Comparison of ENCODE assay signal across 24 mouse cellular contexts in the genomic region with DNA sequence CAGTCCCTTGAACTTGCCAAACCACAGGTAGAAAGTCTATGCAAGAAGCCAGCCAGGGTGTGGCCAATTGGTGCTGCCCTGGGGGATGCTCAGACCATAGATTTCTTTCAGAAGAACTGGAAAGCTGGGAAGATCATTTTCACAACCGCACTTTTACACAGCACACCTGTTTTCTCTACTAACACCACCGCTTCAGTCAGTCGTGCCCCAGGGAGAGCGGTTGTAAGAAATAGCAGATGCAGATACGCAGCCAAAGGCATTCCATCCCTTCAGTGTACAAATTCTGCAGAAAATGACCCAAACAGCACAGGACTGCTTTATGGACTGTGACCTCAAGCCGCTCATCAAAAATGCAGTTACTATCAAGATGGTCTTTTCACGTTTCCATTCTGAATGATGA.
DNase-seq lines count a peak whose midpoint lies in the region; ATAC-seq and TF ChIP-seq lines count a peak whose summit lies in the region.
"Had no signal": no experiment of that assay in that cellular context is flagged by ENCODE, and none has a peak within 500 bp of the region (broad histone marks: within the 10 kb centered on the region; RNA-seq: fewer than 3 reads in every experiment).

No protein-coding gene starts in this region.

- no peak overlapping the region for H3K9ac ChIP-seq in embryonic facial prominence, embryonic 14.5 days (ENCODE audit: low read depth, low read length)
- no peak overlapping the region for H3K9ac ChIP-seq in limb, embryonic 12.5 days (replicated peaks)
- H3K9ac ChIP-seq: embryonic facial prominence, embryonic 13.5 days; forebrain, embryonic 13.5 days; forebrain, postnatal 0 days; heart, embryonic 12.5 days; heart, embryonic 15.5 days; hindbrain, embryonic 12.5 days; hindbrain, embryonic 15.5 days had no signal

- peak; percentile 33 for DNase-seq in embryonic facial prominence, embryonic 14.5 days (ENCODE audit: low spot score)
- DNase-seq in embryonic facial prominence, embryonic 10.5 days (ENCODE audit: low spot score), result no peak
- peak; percentile 41 for DNase-seq in heart, embryonic 10.5 days (ENCODE audit: low spot score)
- no peak for DNase-seq in heart, postnatal 10 days
- DNase-seq in cerebellum, adult 2 months, result no peak
- DNase-seq: adrenal gland, adult 8-10 months; adrenal gland, postnatal 25 days; cerebellum, adult 11-12 months; cerebellum, adult 9-10 months; cerebellum, postnatal 14 days; forebrain, postnatal 0 days; gastrocnemius, adult 2 months; gastrocnemius, postnatal 36 days; heart, postnatal 14 days had no signal

- WGBS in embryonic facial prominence, embryonic 14.5 days, result 54% methylated on average over 7 of the region's 7 CpGs
- 85% methylated on average over 7 of the region's 7 CpGs for WGBS in embryonic facial prominence, embryonic 10.5 days
- 87% methylated on average over 7 of the region's 7 CpGs for WGBS in heart, embryonic 10.5 days
- 50% methylated on average over 7 of the region's 7 CpGs for WGBS in limb, embryonic 12.5 days
- WGBS in cerebellum, adult 2 months, result 79% methylated on average over 7 of the region's 7 CpGs

- no peaks in the 10 kb centered on the region for H3K9me3 ChIP-seq in embryonic facial prominence, embryonic 14.5 days (ENCODE audit: control insufficient read depth, low read length)
- no peaks in the 10 kb centered on the region for H3K9me3 ChIP-seq in embryonic facial prominence, embryonic 10.5 days
- H3K9me3 ChIP-seq in heart, embryonic 10.5 days, result no peaks in the 10 kb centered on the region
- no peaks in the 10 kb centered on the region for H3K9me3 ChIP-seq in limb, embryonic 12.5 days
- H3K9me3 ChIP-seq: embryonic facial prominence, embryonic 13.5 days; forebrain, embryonic 10.5 days; forebrain, embryonic 13.5 days; heart, embryonic 12.5 days; heart, embryonic 15.5 days; hindbrain, embryonic 12.5 days; hindbrain, embryonic 15.5 days had no signal

- H3K36me3 ChIP-seq in embryonic facial prominence, embryonic 14.5 days (ENCODE audit: control insufficient read depth, insufficient read depth, low read length), result no peaks in the 10 kb centered on the region
- no peaks in the 10 kb centered on the region for H3K36me3 ChIP-seq in embryonic facial prominence, embryonic 10.5 days (replicated peaks)
- H3K36me3 ChIP-seq in heart, embryonic 10.5 days, result no peaks in the 10 kb centered on the region
- no peaks in the 10 kb centered on the region for H3K36me3 ChIP-seq in limb, embryonic 12.5 days
- H3K36me3 ChIP-seq: embryonic facial prominence, embryonic 13.5 days; forebrain, embryonic 10.5 days; heart, embryonic 12.5 days; heart, embryonic 15.5 days; hindbrain, embryonic 12.5 days; hindbrain, embryonic 15.5 days had no signal

- no peaks in the 10 kb centered on the region for H3K27me3 ChIP-seq in embryonic facial prominence, embryonic 14.5 days (replicated peaks; ENCODE audit: control insufficient read depth, insufficient read depth, low read length)
- 0 out of 2 replicates have a peak, but pooled peaks cover 5% of the 10 kb centered on the region for H3K27me3 ChIP-seq in embryonic facial prominence, embryonic 10.5 days (replicated peaks; ENCODE audit: low read depth, poor library complexity, severe bottlenecking)
- no peaks in the 10 kb centered on the region for H3K27me3 ChIP-seq in heart, embryonic 10.5 days (ENCODE audit: insufficient read depth, poor library complexity, severe bottlenecking)
- no peaks in the 10 kb centered on the region; the same call in 1 of the 2 replicates for H3K27me3 ChIP-seq in limb, embryonic 12.5 days
- H3K27me3 ChIP-seq in cerebellum, adult 2 months (ENCODE audit: control insufficient read depth, insufficient read depth, low read length), result no peaks in the 10 kb centered on the region
- H3K27me3 ChIP-seq: embryonic facial prominence, embryonic 13.5 days; heart, embryonic 12.5 days; heart, embryonic 15.5 days; hindbrain, embryonic 12.5 days; hindbrain, embryonic 15.5 days had no signal

- peak; percentile 62; the same call in 1 of the 2 replicates for ATAC-seq in embryonic facial prominence, embryonic 14.5 days (ENCODE audit: low read depth)
- ATAC-seq in limb, embryonic 12.5 days (ENCODE audit: insufficient number of reproducible peaks, insufficient read depth, low FRiP score, low TSS enrichment, low read depth), result no peak
- ATAC-seq: activated CD4-positive, CD25-positive, alpha-beta regulatory T cell, adult 4 months; forebrain, embryonic 13.5 days; forebrain, postnatal 0 days; intestine, postnatal 0 days had no signal

- TF ChIP-seq CTCF in cerebellum, adult 2 months (IDR thresholded peaks at IDR 0.05; ENCODE audit: borderline replicate concordance, insufficient read depth, low read depth, low read length), result no peak

- peaks cover 4% of the 10 kb centered on the region; the same call in 1 of the 2 replicates for H3K4me1 ChIP-seq in embryonic facial prominence, embryonic 14.5 days (ENCODE audit: control insufficient read depth, insufficient read depth, low read length)
- H3K4me1 ChIP-seq in embryonic facial prominence, embryonic 10.5 days, result 0 out of 2 replicates have a peak, but pooled peaks cover 3% of the 10 kb centered on the region
- H3K4me1 ChIP-seq in heart, embryonic 10.5 days, result peaks cover 11% of the 10 kb centered on the region
- H3K4me1 ChIP-seq in limb, embryonic 12.5 days (replicated peaks), result peaks cover 22% of the 10 kb centered on the region
- no peaks in the 10 kb centered on the region for H3K4me1 ChIP-seq in cerebellum, adult 2 months (ENCODE audit: control insufficient read depth, insufficient read depth, low read length)
- H3K4me1 ChIP-seq: forebrain, embryonic 13.5 days; hindbrain, embryonic 12.5 days; hindbrain, embryonic 15.5 days had no signal

- intact Hi-C loops in heart, postnatal 10 days (cut with DNase I), result no loop called here

- no peak for TF ChIP-seq POLR2A in cerebellum, adult 2 months (IDR thresholded peaks at IDR 0.05; ENCODE audit: borderline replicate concordance, insufficient read depth, low read length)

- no peak overlapping the region for H3K4me2 ChIP-seq in embryonic facial prominence, embryonic 14.5 days (ENCODE audit: low read depth, low read length)
- H3K4me2 ChIP-seq in limb, embryonic 12.5 days, result no peak overlapping the region
- H3K4me2 ChIP-seq: embryonic facial prominence, embryonic 13.5 days; forebrain, embryonic 13.5 days; heart, embryonic 12.5 days; heart, embryonic 15.5 days; hindbrain, embryonic 12.5 days; hindbrain, embryonic 15.5 days had no signal

- no peak overlapping the region for H3K27ac ChIP-seq in embryonic facial prominence, embryonic 14.5 days (replicated peaks; ENCODE audit: low read depth, low read length)
- H3K27ac ChIP-seq in embryonic facial prominence, embryonic 10.5 days (replicated peaks), result no peak overlapping the region
- H3K27ac ChIP-seq in heart, embryonic 10.5 days, result no peak overlapping the region
- peak overlapping the region; percentile 64; the same call in 1 of the 2 replicates for H3K27ac ChIP-seq in limb, embryonic 12.5 days
- H3K27ac ChIP-seq in cerebellum, adult 2 months (ENCODE audit: insufficient read depth, low read length), result no peak overlapping the region
- H3K27ac ChIP-seq: embryonic facial prominence, embryonic 13.5 days; forebrain, embryonic 10.5 days; forebrain, embryonic 13.5 days; gastrocnemius, adult 2 months; heart, embryonic 15.5 days; hindbrain, embryonic 12.5 days; hindbrain, embryonic 15.5 days had no signal

- H3K4me3 ChIP-seq in embryonic facial prominence, embryonic 14.5 days (ENCODE audit: low read depth, low read length), result no peak overlapping the region
- H3K4me3 ChIP-seq in embryonic facial prominence, embryonic 10.5 days, result no peak overlapping the region
- H3K4me3 ChIP-seq in heart, embryonic 10.5 days, result no peak overlapping the region
- no peak overlapping the region for H3K4me3 ChIP-seq in limb, embryonic 12.5 days (replicated peaks)
- no peak overlapping the region for H3K4me3 ChIP-seq in cerebellum, adult 2 months (replicated peaks; ENCODE audit: insufficient read depth, low read depth, low read length)
- H3K4me3 ChIP-seq: embryonic facial prominence, embryonic 13.5 days; forebrain, embryonic 10.5 days; forebrain, embryonic 13.5 days; gastrocnemius, adult 2 months; heart, embryonic 12.5 days; heart, embryonic 15.5 days; hindbrain, embryonic 12.5 days; hindbrain, embryonic 15.5 days had no signal

Comparison
In these comparisons a context has a peak if more than half of its experiments do, and no peak if none do; other contexts are left out.
1. DNase-seq: peak in embryonic facial prominence, embryonic 14.5 days (single experiment) and heart, embryonic 10.5 days (single experiment); none in embryonic facial prominence, embryonic 10.5 days (single experiment), heart, postnatal 10 days (0 of 2) and cerebellum, adult 2 months (0 of 2).